Mouse (Mus musculus): Measurements from ENCODE around the gene Vipr2. TPM values are rescaled to one million over a fixed set of nuclear protein-coding genes. Genes with fewer than 3 reads are reported as not detected.

The Vipr2 gene
- total and polyA plus RNA-seq, 2 experiments: 0.18 TPM; not detected in 1

DNA sequence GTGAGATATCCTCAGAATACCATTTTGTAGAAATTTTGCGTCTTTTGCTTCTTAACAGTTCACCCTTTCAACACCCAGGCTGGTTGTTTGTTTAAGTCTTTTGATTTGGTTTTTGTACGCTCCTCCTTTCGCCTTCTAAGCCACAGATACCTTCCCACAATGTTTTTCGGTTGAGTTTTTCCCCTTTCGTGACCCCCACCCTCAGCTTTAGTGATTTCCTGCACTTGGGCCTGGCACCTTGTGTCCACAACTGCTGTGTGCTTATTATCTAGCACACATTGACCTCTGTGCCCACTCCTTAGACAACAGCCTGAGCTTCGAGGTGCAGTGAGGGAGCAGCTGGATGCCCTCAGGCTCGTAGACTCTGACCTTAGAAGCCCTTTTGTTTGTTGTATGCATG lies 28.8 kb upstream of the Vipr2 start:
- H3K9ac ChIP-seq (ENCODE audit: low read depth, low read length): no peak overlapping the region

DNA sequence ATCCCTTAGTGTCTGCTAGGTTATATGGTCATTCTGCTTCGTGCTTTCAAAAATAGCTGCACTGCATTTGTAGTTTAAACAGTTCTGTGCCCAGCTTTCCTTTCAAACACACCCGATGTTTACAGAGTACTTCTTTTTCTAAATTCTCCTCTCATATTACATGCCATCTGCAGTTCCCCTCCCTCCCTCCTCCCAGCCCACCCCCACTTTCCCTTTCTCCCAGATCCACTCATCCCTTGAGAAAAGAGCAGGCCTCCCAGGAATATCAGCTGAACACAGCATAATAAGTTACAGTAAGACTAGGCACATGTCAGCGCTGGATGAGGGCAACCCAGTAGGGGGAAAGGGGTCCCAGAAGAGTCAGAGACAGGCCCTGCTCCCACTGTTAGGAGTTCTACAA lies 28.3 kb upstream of the Vipr2 start:
- Histone ChIP-seq H3K27me3 (ENCODE audit: control insufficient read depth, insufficient read depth, low read length) (no peaks in the 10 kb centered on the region), H3K27ac (replicated peaks; ENCODE audit: insufficient read depth, low read depth, low read length) (no peak overlapping the region), H3K4me3 (ENCODE audit: insufficient read depth, low read depth, low read length) (no peak overlapping the region), H3K79me2 (ENCODE audit: control insufficient read depth, insufficient read depth, low read length) (peaks cover 18% of the 10 kb centered on the region; the same call in 1 of the 2 replicates), H3K36me3 (ENCODE audit: control insufficient read depth, insufficient read depth, low read length) (peaks cover 3% of the 10 kb centered on the region; the same call in 1 of the 2 replicates), H3K4me1 (ENCODE audit: control insufficient read depth, insufficient read depth, low read length) (peaks cover 3% of the 10 kb centered on the region; the same call in 1 of the 2 replicates), H3K9ac (ENCODE audit: low read depth, low read length) (no peak overlapping the region)
- TF ChIP-seq POLR2A (IDR thresholded peaks at IDR 0.05; ENCODE audit: extremely low read depth, insufficient read depth, low read length) (no peak), CTCF (IDR thresholded peaks at IDR 0.05; ENCODE audit: low read depth, low read length) (no peak)
- WGBS: 82% methylated on average over 3 of the region's 3 CpGs
- DNase-seq (ENCODE audit: extremely low read depth, low read depth, low spot score): no peak

More for the DNA sequence above, 28.8 kb upstream of the Vipr2 start:
- peaks cover 18% of the 10 kb centered on the region; the same call in 1 of the 2 replicates for H3K79me2 ChIP-seq (ENCODE audit: control insufficient read depth, insufficient read depth, low read length)
- TF ChIP-seq CTCF (IDR thresholded peaks at IDR 0.05; ENCODE audit: low read depth, low read length) (no peak), POLR2A (IDR thresholded peaks at IDR 0.05; ENCODE audit: extremely low read depth, insufficient read depth, low read length) (no peak)
- H3K4me3 ChIP-seq (ENCODE audit: insufficient read depth, low read depth, low read length): no peak overlapping the region
- no peak for DNase-seq (ENCODE audit: extremely low read depth, low read depth, low spot score)
- peaks cover 3% of the 10 kb centered on the region; the same call in 1 of the 2 replicates for H3K4me1 ChIP-seq (ENCODE audit: control insufficient read depth, insufficient read depth, low read length)
- 57% methylated on average over 7 of the region's 7 CpGs for WGBS
- H3K27ac ChIP-seq (replicated peaks; ENCODE audit: insufficient read depth, low read depth, low read length): no peak overlapping the region
- no peaks in the 10 kb centered on the region for H3K27me3 ChIP-seq (ENCODE audit: control insufficient read depth, insufficient read depth, low read length)
- H3K36me3 ChIP-seq (ENCODE audit: control insufficient read depth, insufficient read depth, low read length): peaks cover 2% of the 10 kb centered on the region; the same call in 1 of the 2 replicates

DNA sequence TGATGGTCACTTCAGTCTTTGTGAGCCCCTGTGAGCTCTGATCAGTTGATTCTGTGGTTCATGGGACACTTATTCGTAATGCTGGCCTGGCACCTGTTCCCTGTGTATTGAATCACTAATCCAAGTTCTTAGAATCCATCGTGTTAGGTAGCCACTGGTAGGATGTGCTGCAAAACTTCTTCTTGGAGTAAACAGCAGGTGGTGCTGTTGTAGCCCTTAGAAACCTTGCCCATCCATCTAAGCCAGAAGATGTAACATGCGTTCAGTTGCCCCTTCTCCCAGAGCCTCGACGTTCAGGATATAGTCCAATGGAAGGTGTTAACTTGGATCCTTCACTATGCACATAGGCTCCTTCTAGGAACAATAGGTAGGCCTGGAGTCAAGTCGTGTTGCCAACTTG lies 27.8 kb upstream of the Vipr2 start:
- H3K79me2 ChIP-seq (ENCODE audit: control insufficient read depth, insufficient read depth, low read length): peaks cover 18% of the 10 kb centered on the region; the same call in 1 of the 2 replicates
- H3K36me3 ChIP-seq (ENCODE audit: control insufficient read depth, insufficient read depth, low read length): peaks cover 5% of the 10 kb centered on the region
- TF ChIP-seq POLR2A (IDR thresholded peaks at IDR 0.05; ENCODE audit: extremely low read depth, insufficient read depth, low read length) (no peak), CTCF (IDR thresholded peaks at IDR 0.05; ENCODE audit: low read depth, low read length) (peak; percentile 39; the same call in 1 of the 2 replicates)
- H3K4me3 ChIP-seq (ENCODE audit: insufficient read depth, low read depth, low read length): no peak overlapping the region
- 68% methylated on average over 6 of the region's 6 CpGs for WGBS
- no peaks in the 10 kb centered on the region for H3K27me3 ChIP-seq (ENCODE audit: control insufficient read depth, insufficient read depth, low read length)
- DNase-seq (ENCODE audit: extremely low read depth, low read depth, low spot score): peak; percentile 20
- no peak overlapping the region for H3K27ac ChIP-seq (replicated peaks; ENCODE audit: insufficient read depth, low read depth, low read length)
- peaks cover 3% of the 10 kb centered on the region; the same call in 1 of the 2 replicates for H3K4me1 ChIP-seq (ENCODE audit: control insufficient read depth, insufficient read depth, low read length)
- no peak overlapping the region for H3K9ac ChIP-seq (ENCODE audit: low read depth, low read length)

DNA sequence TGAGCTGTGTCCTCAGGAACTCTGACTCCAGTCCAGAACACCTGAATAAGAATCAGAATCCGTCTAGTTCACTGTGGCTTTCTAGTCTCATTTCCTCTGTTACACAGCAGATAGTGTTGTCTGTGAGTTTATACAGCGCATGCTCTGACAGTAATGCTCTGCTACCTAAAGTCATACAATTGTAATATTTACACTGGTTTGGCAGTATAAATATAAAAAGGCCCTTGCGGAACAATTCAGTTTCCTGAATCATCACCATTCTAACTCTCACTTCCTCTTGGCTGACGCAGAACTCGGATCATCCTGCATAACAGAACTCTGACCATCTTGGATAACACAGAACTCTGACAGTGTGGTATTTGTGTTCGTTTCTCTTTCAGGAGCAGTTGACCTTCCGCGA lies 23.2 kb upstream of the Vipr2 start:
- Histone ChIP-seq H3K27ac (replicated peaks; ENCODE audit: insufficient read depth, low read depth, low read length) (no peak overlapping the region), H3K36me3 (ENCODE audit: control insufficient read depth, insufficient read depth, low read length) (peaks cover 39% of the 10 kb centered on the region), H3K4me3 (ENCODE audit: insufficient read depth, low read depth, low read length) (no peak overlapping the region), H3K27me3 (ENCODE audit: control insufficient read depth, insufficient read depth, low read length) (no peaks in the 10 kb centered on the region), H3K9ac (ENCODE audit: low read depth, low read length) (no peak overlapping the region), H3K79me2 (ENCODE audit: control insufficient read depth, insufficient read depth, low read length) (peaks cover 13% of the 10 kb centered on the region; the same call in 1 of the 2 replicates), H3K4me1 (ENCODE audit: control insufficient read depth, insufficient read depth, low read length) (no peaks in the 10 kb centered on the region)
- WGBS: 89% methylated on average over 8 of the region's 8 CpGs
- peak; percentile 29 for DNase-seq (ENCODE audit: extremely low read depth, low read depth, low spot score)
- TF ChIP-seq POLR2A (IDR thresholded peaks at IDR 0.05; ENCODE audit: extremely low read depth, insufficient read depth, low read length): no peak
- no peak for TF ChIP-seq CTCF (IDR thresholded peaks at IDR 0.05; ENCODE audit: low read depth, low read length)

DNA sequence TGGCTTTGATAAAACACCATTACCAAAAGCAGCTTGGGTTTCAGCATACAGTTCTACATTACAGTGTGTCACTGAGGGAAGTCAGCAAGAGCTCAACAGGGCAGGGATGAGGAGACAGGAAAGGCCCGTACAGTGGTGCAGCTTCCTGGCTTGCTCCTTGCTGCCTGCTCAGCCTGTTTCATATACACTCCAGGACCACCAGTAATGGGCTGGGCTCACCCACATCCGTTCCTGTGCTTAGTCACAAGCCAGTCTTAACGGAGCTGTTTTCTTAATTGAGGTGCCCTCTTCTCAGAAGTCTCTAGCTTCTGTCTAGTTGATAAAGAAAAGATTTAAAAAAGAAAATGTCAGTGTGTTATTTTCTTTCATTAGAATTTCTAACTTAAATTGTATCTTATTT lies 21.4 kb upstream of the Vipr2 start:
- Histone ChIP-seq H3K36me3 (ENCODE audit: control insufficient read depth, insufficient read depth, low read length) (peaks cover 49% of the 10 kb centered on the region), H3K79me2 (ENCODE audit: control insufficient read depth, insufficient read depth, low read length) (no peaks in the 10 kb centered on the region; the same call in 1 of the 2 replicates), H3K27ac (replicated peaks; ENCODE audit: insufficient read depth, low read depth, low read length) (no peak overlapping the region), H3K4me1 (ENCODE audit: control insufficient read depth, insufficient read depth, low read length) (no peaks in the 10 kb centered on the region), H3K27me3 (ENCODE audit: control insufficient read depth, insufficient read depth, low read length) (no peaks in the 10 kb centered on the region; the same call in 1 of the 2 replicates), H3K4me3 (ENCODE audit: insufficient read depth, low read depth, low read length) (no peak overlapping the region), H3K9ac (ENCODE audit: low read depth, low read length) (no peak overlapping the region)
- no peak for DNase-seq (ENCODE audit: extremely low read depth, low read depth, low spot score)
- TF ChIP-seq POLR2A (IDR thresholded peaks at IDR 0.05; ENCODE audit: extremely low read depth, insufficient read depth, low read length) (no peak), CTCF (IDR thresholded peaks at IDR 0.05; ENCODE audit: low read depth, low read length) (no peak)
- 95% methylated on average over 3 of the region's 3 CpGs for WGBS

DNA sequence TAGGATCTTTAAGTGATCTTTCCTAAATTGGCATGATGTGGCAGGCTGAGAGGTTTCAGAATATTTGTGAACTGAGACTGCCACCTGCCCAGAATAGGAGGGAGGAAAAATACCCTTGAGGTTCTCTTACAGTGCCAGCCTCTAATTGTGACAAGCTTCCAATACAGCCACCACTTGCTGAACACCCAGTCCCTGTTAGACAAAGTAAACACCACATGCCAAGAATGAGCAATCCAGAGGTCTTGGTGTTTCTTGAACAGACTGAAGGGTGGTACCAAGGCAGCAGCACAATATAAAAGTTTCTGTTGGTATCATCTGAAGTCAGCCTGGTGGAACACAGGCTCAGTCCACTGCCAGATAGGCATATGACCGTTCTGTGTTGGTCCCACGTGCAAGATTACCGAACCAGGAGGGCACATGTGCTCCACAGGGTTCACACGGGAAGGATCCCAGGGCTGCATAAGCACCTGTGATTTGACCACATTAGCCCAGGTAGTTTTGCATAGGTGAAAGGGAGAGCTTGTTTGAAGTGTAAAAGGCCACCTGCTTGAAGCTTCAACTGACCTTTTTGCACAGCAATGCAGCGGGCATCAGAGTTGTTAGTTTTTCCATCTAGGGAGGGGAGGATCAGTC lies 15.8 kb upstream of the Vipr2 start:
- H3K27me3 ChIP-seq (ENCODE audit: control insufficient read depth, insufficient read depth, low read length): no peaks in the 10 kb centered on the region; the same call in 1 of the 2 replicates
- no peak overlapping the region for H3K9ac ChIP-seq (ENCODE audit: low read depth, low read length)
- DNase-seq (ENCODE audit: extremely low read depth, low read depth, low spot score): no peak
- TF ChIP-seq CTCF (IDR thresholded peaks at IDR 0.05; ENCODE audit: low read depth, low read length): no peak
- TF ChIP-seq POLR2A (IDR thresholded peaks at IDR 0.05; ENCODE audit: extremely low read depth, insufficient read depth, low read length): no peak
- no peaks in the 10 kb centered on the region for H3K79me2 ChIP-seq (ENCODE audit: control insufficient read depth, insufficient read depth, low read length)
- H3K36me3 ChIP-seq (ENCODE audit: control insufficient read depth, insufficient read depth, low read length): peaks cover 31% of the 10 kb centered on the region
- H3K4me1 ChIP-seq (ENCODE audit: control insufficient read depth, insufficient read depth, low read length): no peaks in the 10 kb centered on the region
- 96% methylated on average over 5 of the region's 5 CpGs for WGBS
- H3K27ac ChIP-seq (replicated peaks; ENCODE audit: insufficient read depth, low read depth, low read length): no peak overlapping the region
- no peak overlapping the region for H3K4me3 ChIP-seq (ENCODE audit: insufficient read depth, low read depth, low read length)

Measured in liver, adult 2 months (tissue).